Mouse (Mus musculus) thymus, adult 2 months (tissue): ENCODE measurements around the gene Gfi1. TPM values are rescaled to one million over a fixed set of nuclear protein-coding genes. Genes with fewer than 3 reads are reported as not detected.
A peak's percentile ranks its signal among the peaks of the same experiment; 100 is the strongest.

Source experiments
- DNase-seq: peaks from one replicate; pipeline ENCODE4 v3.0.0; 2021
- H3K27ac ChIP-seq: fragments of 200-500 bp; 2 replicates; pipeline ENCODE4 v1.5.1; 2012; ENCODE audit warnings: low read length, control low read depth; ENCODE audit not compliant: control insufficient read depth, insufficient read depth
- H3K27me3 ChIP-seq: fragments of 200-500 bp; 2 replicates; pipeline ENCODE4 v1.6.1; 2012; ENCODE audit warnings: mild to moderate bottlenecking, low read length, moderate library complexity, mixed read lengths; ENCODE audit not compliant: control insufficient read depth, insufficient read depth
- H3K36me3 ChIP-seq: fragments of 200-500 bp; 2 replicates; pipeline ENCODE4 v1.6.1; 2012; ENCODE audit warnings: mild to moderate bottlenecking, low read length, moderate library complexity; ENCODE audit not compliant: control insufficient read depth, insufficient read depth
- H3K4me1 ChIP-seq: fragments of 200-500 bp; replicated peaks from 2 replicates; pipeline ENCODE4 v1.6.1; 2012; ENCODE audit warnings: low read length; ENCODE audit not compliant: control insufficient read depth, insufficient read depth
- H3K4me3 ChIP-seq: fragments of 200-500 bp; 2 replicates; pipeline ENCODE4 v1.5.1; 2012; ENCODE audit warnings: mild to moderate bottlenecking, low read length, control low read depth, moderate library complexity; ENCODE audit not compliant: control insufficient read depth, insufficient read depth
- CTCF ChIP-seq: fragments of 200-500 bp; IDR thresholded peaks from 2 replicates; pipeline ENCODE4 v1.5.1; 2012; ENCODE audit warnings: mild to moderate bottlenecking, control low read depth, low read length, moderate library complexity, borderline replicate concordance; ENCODE audit not compliant: control insufficient read depth, poor library complexity, insufficient read depth; ENCODE audit errors: extremely low read depth
- POLR2A ChIP-seq: fragments of 200-500 bp; IDR thresholded peaks from 2 replicates; pipeline ENCODE4 v1.6.1; 2012; ENCODE audit warnings: mild to moderate bottlenecking, low read length, control low read depth, moderate library complexity; ENCODE audit not compliant: control insufficient read depth, poor library complexity, insufficient read depth; ENCODE audit errors: extremely low read depth
- WGBS: fragments of 180-500 bp; shearing (Covaris S2); methylation state at CpG from one replicate; pipeline ENCODE4 v1.1.7; 2018; 5-methylcytosine and 5-hydroxymethylcytosine counted together
- polyA plus RNA-seq: library from polyadenylated mRNA; depleted of rRNA; stranded (reverse); fragments of >200 nt; gene quantifications from 2 replicates; pipeline ENCODE4 v1.2.3, GENCODE M21; 2012

Gfi1 gene
- polyA plus RNA-seq, 1 experiment, result 191 TPM

DNA sequence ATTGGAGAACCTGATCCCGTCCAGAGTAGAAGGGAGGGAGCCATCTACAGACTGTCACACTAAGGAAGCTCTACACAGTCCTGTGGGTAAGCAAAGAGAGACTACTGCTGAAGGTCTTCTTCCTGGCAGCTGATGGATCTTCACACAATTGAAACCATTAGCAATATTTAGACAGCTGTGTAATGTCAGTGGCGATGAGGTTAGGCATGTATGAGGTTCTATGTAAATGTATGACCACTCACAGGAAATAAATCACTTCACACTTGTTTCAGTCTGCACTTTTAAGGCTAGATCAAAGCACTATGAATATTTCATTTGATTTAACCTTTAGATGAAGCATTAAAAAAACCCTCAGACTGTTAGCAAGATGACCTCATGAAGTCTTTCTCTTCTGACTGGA lies 30.2 kb upstream of the Gfi1 start:
- Histone ChIP-seq H3K4me1 (peaks cover 16% of the 10 kb centered on the region), H3K4me3 (no peak overlapping the region), H3K27ac (no peak overlapping the region), H3K27me3 (no peaks in the 10 kb centered on the region), H3K36me3 (no peaks in the 10 kb centered on the region)
- 84% methylated on average over 2 of the region's 2 CpGs for whole genome bisulfite sequencing
- no peak for DNase-seq
- TF ChIP-seq CTCF, result no peak
- no peak for TF ChIP-seq POLR2A

GRCm38 (mm10) chr5:107754740-107755139 lies 28.9 kb upstream of the Gfi1 start:
- Histone ChIP-seq H3K27ac (no peak overlapping the region), H3K27me3 (no peaks in the 10 kb centered on the region), H3K36me3 (no peaks in the 10 kb centered on the region), H3K4me1 (peaks cover 20% of the 10 kb centered on the region), H3K4me3 (no peak overlapping the region)
- WGBS, result 4% methylated on average over 1 of the region's 1 CpGs
- no peak for TF ChIP-seq POLR2A
- TF ChIP-seq CTCF, result no peak
- no peak for DNase-seq

DNA sequence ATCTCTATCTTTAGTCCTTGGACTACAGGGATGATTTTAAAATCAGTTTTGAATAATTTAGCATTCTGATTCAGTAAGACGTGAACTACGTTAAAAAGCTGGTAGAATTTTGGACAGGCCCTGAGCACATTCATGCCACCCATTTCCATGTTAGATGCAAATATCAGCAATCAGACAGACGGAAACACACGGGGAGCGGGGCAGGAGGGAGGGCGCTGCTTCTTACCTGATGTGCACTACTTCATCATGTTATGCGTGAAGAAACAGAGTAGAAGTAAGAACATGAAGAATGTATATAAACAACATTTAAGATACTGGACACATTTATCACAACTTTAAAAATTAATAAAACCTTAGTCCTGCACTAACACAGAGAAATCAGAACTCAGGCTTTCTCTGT lies 27.8 kb upstream of the Gfi1 start:
- Histone ChIP-seq H3K36me3 (no peaks in the 10 kb centered on the region), H3K27ac (0 out of 2 replicates have a peak overlapping the region, but pooled peaks have one; percentile 4), H3K4me1 (peaks cover 17% of the 10 kb centered on the region), H3K4me3 (no peak overlapping the region), H3K27me3 (no peaks in the 10 kb centered on the region)
- WGBS, result 98% methylated on average over 7 of the region's 7 CpGs
- TF ChIP-seq CTCF (no peak), POLR2A (no peak)
- no peak for DNase-seq

GRCm38 (mm10) chr5:107749229-107749916 lies 23.5 kb upstream of the Gfi1 start:
- TF ChIP-seq CTCF, result no peak
- no peak for TF ChIP-seq POLR2A
- Histone ChIP-seq H3K27ac (peak overlapping the region; percentile 94), H3K4me1 (peaks cover 20% of the 10 kb centered on the region), H3K4me3 (no peak overlapping the region), H3K36me3 (no peaks in the 10 kb centered on the region), H3K27me3 (no peaks in the 10 kb centered on the region)
- no peak for DNase-seq
- 23% methylated on average over 9 of the region's 9 CpGs for WGBS

DNA sequence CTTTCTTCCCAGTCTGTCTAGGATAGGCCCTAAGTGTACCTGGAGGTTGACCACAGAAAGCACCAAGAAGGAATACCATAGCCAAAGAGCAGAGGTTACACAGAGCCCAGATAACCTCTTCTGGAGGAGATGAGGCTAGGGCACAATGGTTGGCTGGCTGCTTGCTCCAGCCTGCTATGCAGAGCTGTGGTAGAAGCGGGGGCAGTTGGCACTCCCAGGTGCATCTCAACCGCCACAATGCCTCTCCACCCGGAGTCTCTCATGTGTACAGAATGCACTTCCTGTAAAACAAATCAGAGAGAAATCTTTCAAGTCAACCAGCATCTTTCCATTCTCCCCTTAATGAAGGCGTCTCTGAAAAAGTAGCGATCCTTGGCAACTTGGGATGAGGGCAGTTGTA lies 13.2 kb upstream of the Gfi1 start:
- no peaks in the 10 kb centered on the region for H3K36me3 ChIP-seq
- H3K27me3 ChIP-seq, result no peaks in the 10 kb centered on the region
- H3K4me1 ChIP-seq, result peaks cover 29% of the 10 kb centered on the region
- H3K4me3 ChIP-seq, result no peak overlapping the region
- peak; percentile 82 for DNase-seq
- peak overlapping the region; percentile 90 for H3K27ac ChIP-seq
- WGBS, result 8% methylated on average over 5 of the region's 5 CpGs
- TF ChIP-seq CTCF, result no peak
- TF ChIP-seq POLR2A, result no peak

GRCm38 (mm10) chr5:107738296-107738695 lies 12.5 kb upstream of the Gfi1 start:
- Histone ChIP-seq H3K36me3 (no peaks in the 10 kb centered on the region), H3K27ac (peak overlapping the region; percentile 90), H3K4me1 (peaks cover 29% of the 10 kb centered on the region), H3K27me3 (no peaks in the 10 kb centered on the region), H3K4me3 (no peak overlapping the region)
- DNase-seq, result peak; percentile 54
- WGBS, result 28% methylated on average over 3 of the region's 3 CpGs
- TF ChIP-seq CTCF (no peak), POLR2A (no peak)

DNA sequence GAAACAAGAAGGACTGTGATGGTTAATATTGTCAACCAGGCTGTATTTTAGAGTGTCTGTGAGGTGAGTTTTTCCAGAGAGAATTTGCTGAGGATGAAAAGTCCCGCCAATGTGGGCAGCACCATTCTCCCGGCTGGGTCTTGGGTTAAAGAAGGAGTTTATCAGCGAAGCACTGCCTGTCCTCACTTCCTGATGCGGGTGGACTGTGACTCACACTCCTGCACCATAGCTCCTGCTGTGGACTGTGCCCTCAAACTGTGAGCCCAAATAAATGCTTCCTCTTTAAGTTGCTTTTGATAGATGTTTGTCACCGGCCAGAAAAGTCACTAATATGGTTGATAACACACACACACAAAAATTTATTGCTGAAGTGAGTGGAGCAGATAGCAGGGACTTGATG lies 10.3 kb upstream of the Gfi1 start:
- Histone ChIP-seq H3K4me3 (no peak overlapping the region), H3K27me3 (no peaks in the 10 kb centered on the region), H3K36me3 (no peaks in the 10 kb centered on the region), H3K27ac (no peak overlapping the region), H3K4me1 (peaks cover 27% of the 10 kb centered on the region)
- TF ChIP-seq POLR2A (no peak), CTCF (no peak)
- WGBS, result 95% methylated on average over 5 of the region's 5 CpGs
- DNase-seq, result no peak
